Mouse (Mus musculus) myocyte (in vitro differentiated cells): ENCODE data around the gene Myo1d. TPM values are rescaled to one million over a fixed set of nuclear protein-coding genes. Genes with fewer than 3 reads are reported as not detected.
A peak's percentile ranks its signal among the peaks of the same experiment; 100 is the strongest.

ENCODE experiments used
- H3K27me3 ChIP-seq: one replicate; pipeline ENCODE4 v1.6.1; 2011; ENCODE audit not compliant: control insufficient read depth, insufficient read depth, insufficient read length
- H3K36me3 ChIP-seq: one replicate; pipeline ENCODE4 v1.6.1; 2011; ENCODE audit not compliant: control insufficient read depth, insufficient read depth
- H3K4me2 ChIP-seq: one replicate; pipeline ENCODE4 v1.6.1; 2011; ENCODE audit warnings: low read depth, control low read depth
- H3K4me3 ChIP-seq: one replicate; pipeline ENCODE4 v1.5.1; 2011; ENCODE audit warnings: mild to moderate bottlenecking, control low read depth, moderate library complexity
- H3K79me2 ChIP-seq: one replicate; pipeline ENCODE4 v1.6.1; 2011; ENCODE audit not compliant: control insufficient read depth, insufficient read depth
- H3ac ChIP-seq: one replicate; pipeline ENCODE4 v1.6.1; 2011; ENCODE audit not compliant: control insufficient read depth, insufficient read length
- CEBPB ChIP-seq: IDR thresholded peaks from 2 replicates; pipeline ENCODE4 v1.6.1; 2011; ENCODE audit warnings: mild to moderate bottlenecking, moderate library complexity; ENCODE audit not compliant: poor library complexity, insufficient read depth, severe bottlenecking
- E2F4 ChIP-seq: IDR thresholded peaks from one replicate; pipeline ENCODE4 v1.6.1; 2011; ENCODE audit warnings: mild to moderate bottlenecking, control low read depth, moderate library complexity; ENCODE audit not compliant: insufficient read depth
- MAX ChIP-seq: IDR thresholded peaks from one replicate; pipeline ENCODE4 v1.6.1; 2011; ENCODE audit warnings: low read depth, mild to moderate bottlenecking, control low read depth
- MYOD1 ChIP-seq, 3 experiments: IDR thresholded peaks; one replicate each; pipeline ENCODE4 v1.6.1; 2011; ENCODE audit warnings: control low read depth in 2 of 3, low read depth in 2 of 3, mild to moderate bottlenecking in 2 of 3, moderate library complexity in 1 of 3; ENCODE audit not compliant: insufficient read length in 2 of 3, control insufficient read depth in 1 of 3
- MYOG ChIP-seq, 3 experiments: IDR thresholded peaks; one replicate each; pipeline ENCODE4 v1.6.1; 2011; ENCODE audit warnings: control low read depth in 2 of 3, low read depth in 2 of 3, mild to moderate bottlenecking in 2 of 3; ENCODE audit not compliant: insufficient read length in 2 of 3, control insufficient read depth in 1 of 3, insufficient read depth in 1 of 3
- POLR2A ChIP-seq: IDR thresholded peaks from one replicate; pipeline ENCODE4 v1.6.1; 2011; ENCODE audit warnings: low read depth, mild to moderate bottlenecking, control low read depth, moderate library complexity; ENCODE audit not compliant: insufficient read length
- POLR2AphosphoS2 ChIP-seq: IDR thresholded peaks from one replicate; pipeline ENCODE4 v1.6.1; 2011; ENCODE audit warnings: low read depth, control low read depth; ENCODE audit not compliant: insufficient read length
- REST ChIP-seq: IDR thresholded peaks from one replicate; pipeline ENCODE4 v1.6.1; 2011; ENCODE audit warnings: mild to moderate bottlenecking, control low read depth, moderate library complexity; ENCODE audit not compliant: insufficient read depth, insufficient read length
- SRF ChIP-seq: IDR thresholded peaks from one replicate; pipeline ENCODE4 v1.6.1; 2011; ENCODE audit warnings: low read depth; ENCODE audit not compliant: control insufficient read depth, insufficient read length
- TCF12 ChIP-seq: IDR thresholded peaks from one replicate; pipeline ENCODE4 v1.6.1; 2011; ENCODE audit warnings: mild to moderate bottlenecking, control low read depth; ENCODE audit not compliant: poor library complexity, insufficient read depth, severe bottlenecking
- TCF3 ChIP-seq: IDR thresholded peaks from one replicate; pipeline ENCODE4 v1.6.1; 2011; ENCODE audit warnings: low read depth, control low read depth; ENCODE audit not compliant: insufficient read length
- USF1 ChIP-seq: IDR thresholded peaks from one replicate; pipeline ENCODE4 v1.6.1; 2011; ENCODE audit warnings: low read depth, mild to moderate bottlenecking, control low read depth, moderate library complexity
- polyA plus RNA-seq: library from polyadenylated mRNA; unstranded; fragments of >200 nt; fragmentation: generic; extraction: Trizol; gene quantifications from one replicate; pipeline ENCODE4 v1.2.1, GENCODE M21; 2012; ENCODE audit warnings: missing spikeins

Myo1d gene
- polyA plus RNA-seq, 1 experiment, result 10.5 TPM

DNA sequence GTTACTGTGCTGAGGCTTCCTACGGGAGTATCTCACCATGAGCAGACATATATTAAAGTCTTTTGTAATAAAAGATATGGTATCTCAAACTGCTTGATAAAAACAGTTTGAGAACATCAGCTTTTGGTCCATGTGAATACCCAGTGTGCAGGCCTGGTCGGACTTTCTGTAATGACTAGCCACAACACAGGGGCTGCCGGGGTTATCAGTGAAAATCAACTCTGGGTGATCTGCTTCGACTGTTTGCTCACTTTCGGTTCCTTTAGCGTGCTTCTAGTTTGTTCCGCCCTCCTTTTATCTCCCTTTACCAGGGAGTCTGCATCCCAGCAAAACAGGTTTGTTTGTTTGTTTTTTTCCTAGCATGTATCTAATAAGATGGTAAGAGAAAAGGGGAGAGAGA is 3.6 kb upstream of the Myo1d start:
- TF ChIP-seq TCF12, result no peak
- no peak for TF ChIP-seq MAX
- TF ChIP-seq CEBPB, result no peak
- no peak for TF ChIP-seq MYOD1 (IDR thresholded peaks at IDR 0.05; ENCODE audit: control insufficient read depth in 1 of 3, insufficient read length in 2 of 3, low read depth in 2 of 3)
- no peak for TF ChIP-seq USF1
- TF ChIP-seq TCF3, result no peak
- TF ChIP-seq POLR2AphosphoS2, result no peak
- no peak for TF ChIP-seq E2F4
- no peak for TF ChIP-seq SRF
- TF ChIP-seq MYOG (IDR thresholded peaks at IDR 0.05; ENCODE audit: control insufficient read depth in 1 of 3, insufficient read depth in 1 of 3, insufficient read length in 2 of 3, low read depth in 2 of 3), result no peak
- TF ChIP-seq REST, result no peak
- TF ChIP-seq POLR2A, result no peak
- Histone ChIP-seq H3K36me3 (no peaks in the 10 kb centered on the region), H3K4me3 (no peak overlapping the region), H3K79me2 (no peaks in the 10 kb centered on the region), H3ac (no peak overlapping the region), H3K27me3 (peaks cover under 1% of the 10 kb centered on the region), H3K4me2 (no peak overlapping the region)

DNA sequence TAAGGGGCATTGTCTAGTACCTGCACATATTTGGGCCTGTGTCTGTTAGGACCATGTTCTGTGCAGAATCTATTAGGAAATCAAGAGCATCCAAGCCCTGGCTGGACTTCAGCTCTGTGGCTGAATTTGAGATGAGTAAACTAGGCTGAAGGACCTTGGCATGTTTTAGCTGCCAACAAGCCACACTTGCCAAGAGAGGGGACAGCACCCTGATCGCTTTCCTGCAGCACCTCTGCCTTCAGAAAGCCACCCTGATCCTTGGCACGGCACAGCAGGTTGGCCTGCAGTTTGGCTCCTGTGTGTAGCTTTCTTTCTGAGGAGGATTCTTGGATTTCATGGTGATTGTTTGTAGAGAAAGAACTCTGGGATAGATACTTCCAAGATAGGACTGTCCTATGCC is 1.7 kb upstream of the Myo1d start:
- no peak overlapping the region for H3K4me3 ChIP-seq
- H3K27me3 ChIP-seq, result no peaks in the 10 kb centered on the region
- no peaks in the 10 kb centered on the region for H3K36me3 ChIP-seq
- no peak overlapping the region for H3ac ChIP-seq
- H3K79me2 ChIP-seq, result no peaks in the 10 kb centered on the region
- TF ChIP-seq REST (no peak), TCF3 (no peak), E2F4 (no peak), SRF (no peak), USF1 (no peak), MYOG (IDR thresholded peaks at IDR 0.05; ENCODE audit: control insufficient read depth in 1 of 3, insufficient read depth in 1 of 3, insufficient read length in 2 of 3, low read depth in 2 of 3) (no peak), CEBPB (no peak), POLR2A (no peak), MYOD1 (IDR thresholded peaks at IDR 0.05; ENCODE audit: control insufficient read depth in 1 of 3, insufficient read length in 2 of 3, low read depth in 2 of 3) (no peak), POLR2AphosphoS2 (no peak), TCF12 (no peak), MAX (no peak)
- H3K4me2 ChIP-seq, result no peak overlapping the region

- H3K27me3 ChIP-seq, result no peaks in the 10 kb centered on the region
- H3ac ChIP-seq, result peak overlapping the region; percentile 49
- peak overlapping the region; percentile 87 for H3K4me2 ChIP-seq
- no peak for TF ChIP-seq E2F4
- TF ChIP-seq POLR2AphosphoS2, result no peak
- no peak for TF ChIP-seq POLR2A
- no peak for TF ChIP-seq REST
- TF ChIP-seq CEBPB, result no peak
- no peak for TF ChIP-seq TCF12
- no peak for TF ChIP-seq TCF3
- TF ChIP-seq USF1, result no peak
- no peak for TF ChIP-seq MYOG (IDR thresholded peaks at IDR 0.05; ENCODE audit: control insufficient read depth in 1 of 3, insufficient read depth in 1 of 3, insufficient read length in 2 of 3, low read depth in 2 of 3)
- no peak for TF ChIP-seq SRF
- no peak for TF ChIP-seq MYOD1 (IDR thresholded peaks at IDR 0.05; ENCODE audit: control insufficient read depth in 1 of 3, insufficient read length in 2 of 3, low read depth in 2 of 3)
- TF ChIP-seq MAX, result no peak
- no peaks in the 10 kb centered on the region for H3K79me2 ChIP-seq
- no peaks in the 10 kb centered on the region for H3K36me3 ChIP-seq
- peak overlapping the region; percentile 52 for H3K4me3 ChIP-seq
These were observed 804 bp downstream of the Myo1d start for GRCm38 (mm10) chr11:80778916-80779526.

DNA sequence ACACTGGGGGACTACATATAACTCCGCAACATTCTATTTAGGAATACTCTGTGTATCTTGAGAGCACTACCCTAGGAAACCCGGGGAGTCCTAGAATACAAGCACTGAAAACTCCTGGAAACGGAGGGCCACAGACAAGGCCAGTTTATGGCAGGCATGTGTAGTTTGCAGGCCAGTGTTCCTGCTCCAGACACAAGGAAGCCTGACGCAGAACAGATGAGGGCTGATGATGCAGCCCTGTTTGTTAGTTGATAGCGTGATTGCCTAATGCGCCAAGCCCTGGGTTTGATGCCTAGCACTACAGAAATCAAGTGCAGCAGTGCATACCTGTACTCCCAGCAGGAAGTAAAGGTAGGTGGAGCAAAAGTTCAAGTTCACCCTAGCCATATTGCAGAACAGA is 1.7 kb downstream of the Myo1d start:
- Histone ChIP-seq H3ac (no peak overlapping the region), H3K4me2 (peak overlapping the region; percentile 87), H3K27me3 (no peaks in the 10 kb centered on the region), H3K36me3 (no peaks in the 10 kb centered on the region), H3K79me2 (no peaks in the 10 kb centered on the region), H3K4me3 (peak overlapping the region; percentile 52)
- TF ChIP-seq MYOG (IDR thresholded peaks at IDR 0.05; ENCODE audit: control insufficient read depth in 1 of 3, insufficient read depth in 1 of 3, insufficient read length in 2 of 3, low read depth in 2 of 3), result no peak

DNA sequence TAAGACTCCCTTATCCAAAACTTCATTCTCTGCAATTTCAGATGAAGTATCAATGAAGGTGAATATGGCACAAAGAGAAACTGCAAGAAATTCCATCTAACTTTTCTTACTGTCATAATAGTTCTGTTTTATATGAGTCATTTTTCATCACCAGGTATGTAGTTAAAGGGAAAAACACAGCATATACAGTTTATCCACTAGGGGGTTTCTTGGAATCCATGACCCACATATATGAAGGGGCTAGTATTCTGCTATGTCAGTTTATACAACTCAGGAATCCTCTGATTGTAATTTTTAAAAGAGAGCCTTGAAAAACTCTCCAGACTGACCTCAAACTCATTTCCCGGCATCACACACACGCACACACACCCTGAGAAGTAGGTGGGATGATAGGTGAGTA is 2.1 kb downstream of the Myo1d start:
- H3K36me3 ChIP-seq, result no peaks in the 10 kb centered on the region
- no peak overlapping the region for H3K4me3 ChIP-seq
- no peaks in the 10 kb centered on the region for H3K79me2 ChIP-seq
- no peak for TF ChIP-seq POLR2A
- no peak overlapping the region for H3ac ChIP-seq
- no peaks in the 10 kb centered on the region for H3K27me3 ChIP-seq
- H3K4me2 ChIP-seq, result no peak overlapping the region
